Comparison of ENCODE assay signal across 9 mouse cellular contexts in genomic region chr8:120294982-120295870, GRCm38 (mm10).
DNase-seq lines count a peak whose midpoint lies in the region; ATAC-seq and TF ChIP-seq lines count a peak whose summit lies in the region.
"Had no signal": no experiment of that assay in that cellular context is flagged by ENCODE, and none has a peak within 500 bp of the region (broad histone marks: within the 10 kb centered on the region; RNA-seq: fewer than 3 reads in every experiment).

No protein-coding gene starts in this region.

- H3K9ac ChIP-seq in hindbrain, postnatal 0 days (replicated peaks; ENCODE audit: low read length): no peak overlapping the region
- H3K9ac ChIP-seq in midbrain, embryonic 11.5 days (ENCODE audit: low read length): peak overlapping the region; percentile 34

- no peak for TF ChIP-seq POLR2A in brain, embryonic 14.5 days (IDR thresholded peaks at IDR 0.05; ENCODE audit: borderline replicate concordance, extremely low read depth, insufficient read depth, insufficient read length, poor library complexity, severe bottlenecking)

- H3K27ac ChIP-seq in heart, embryonic 10.5 days: peak overlapping the region; percentile 87
- peak overlapping the region; percentile 58; the same call in 1 of the 2 replicates for H3K27ac ChIP-seq in hindbrain, postnatal 0 days
- H3K27ac ChIP-seq in midbrain, embryonic 11.5 days (ENCODE audit: low read depth, low read length): peak overlapping the region; percentile 90
- H3K27ac ChIP-seq: macrophage had no signal

- H3K4me3 ChIP-seq in heart, embryonic 10.5 days: peak overlapping the region; percentile 40
- H3K4me3 ChIP-seq in hindbrain, postnatal 0 days (ENCODE audit: low read length): no peak overlapping the region
- no peak overlapping the region for H3K4me3 ChIP-seq in midbrain, embryonic 11.5 days (ENCODE audit: low read depth, low read length)

- intact Hi-C loops in heart, postnatal 36 days (cut with DNase I): no loop called here

- H3K9me3 ChIP-seq in heart, embryonic 10.5 days: no peaks in the 10 kb centered on the region
- no peaks in the 10 kb centered on the region for H3K9me3 ChIP-seq in hindbrain, postnatal 0 days (ENCODE audit: low read length)
- H3K9me3 ChIP-seq in midbrain, embryonic 11.5 days (ENCODE audit: control insufficient read depth, low read length): no peaks in the 10 kb centered on the region

- no peak overlapping the region for H3K4me2 ChIP-seq in hindbrain, postnatal 0 days (ENCODE audit: low read depth, low read length)
- peak overlapping the region; percentile 19; the same call in 1 of the 2 replicates for H3K4me2 ChIP-seq in midbrain, embryonic 11.5 days

- H3K4me1 ChIP-seq in heart, embryonic 10.5 days: peaks cover 89% of the 10 kb centered on the region
- H3K4me1 ChIP-seq in hindbrain, postnatal 0 days (ENCODE audit: insufficient read depth, low read length): peaks cover 52% of the 10 kb centered on the region
- peaks cover 87% of the 10 kb centered on the region for H3K4me1 ChIP-seq in midbrain, embryonic 11.5 days (ENCODE audit: control insufficient read depth, insufficient read depth, low read length)

- ATAC-seq in hindbrain, postnatal 0 days: 0 out of 2 replicates have a peak, but pooled peaks have one; percentile 8
- ATAC-seq in midbrain, embryonic 11.5 days (ENCODE audit: low FRiP score): peak; percentile 74
- no peak for ATAC-seq in erythroid progenitor cell, adult 5-6 weeks (replicated peaks; ENCODE audit: low FRiP score, poor library complexity, severe bottlenecking)

- peak; percentile 91 for DNase-seq in heart, embryonic 10.5 days (ENCODE audit: low spot score)
- DNase-seq in heart, postnatal 36 days: no peak
- DNase-seq in brain, embryonic 14.5 days (ENCODE audit: low read depth): peak; percentile 85
- DNase-seq in hindbrain, postnatal 0 days (ENCODE audit: low spot score): no peak
- DNase-seq in midbrain, embryonic 11.5 days (ENCODE audit: low spot score, missing footprints): no peak
- no peak for DNase-seq in right cerebral cortex, postnatal 36 days (ENCODE audit: low spot score in 2 of 2)
- no peak for DNase-seq in cerebellum, adult 9-11 months

- WGBS in heart, embryonic 10.5 days: 20% methylated on average over 16 of the region's 17 CpGs
- 37% methylated on average over 17 of the region's 17 CpGs for WGBS in hindbrain, postnatal 0 days
- 11% methylated on average over 16 of the region's 17 CpGs for whole genome bisulfite sequencing in midbrain, embryonic 11.5 days

- no peaks in the 10 kb centered on the region for H3K36me3 ChIP-seq in heart, embryonic 10.5 days
- H3K36me3 ChIP-seq in hindbrain, postnatal 0 days (ENCODE audit: insufficient read depth, low read length): no peaks in the 10 kb centered on the region
- no peaks in the 10 kb centered on the region for H3K36me3 ChIP-seq in midbrain, embryonic 11.5 days (ENCODE audit: control insufficient read depth, insufficient read depth, low read length)

- TF ChIP-seq CTCF in brain, embryonic 14.5 days (IDR thresholded peaks at IDR 0.05; ENCODE audit: borderline replicate concordance, extremely low read depth, insufficient read depth, insufficient read length): no peak
- no peak for TF ChIP-seq CTCF in hindbrain, postnatal 0 days (IDR thresholded peaks at IDR 0.05; ENCODE audit: low read depth)

- no peaks in the 10 kb centered on the region; the same call in 1 of the 2 replicates for H3K27me3 ChIP-seq in heart, embryonic 10.5 days (ENCODE audit: insufficient read depth, poor library complexity, severe bottlenecking)
- no peaks in the 10 kb centered on the region for H3K27me3 ChIP-seq in hindbrain, postnatal 0 days (ENCODE audit: insufficient read depth, low read length)
- 0 out of 2 replicates have a peak, but pooled peaks cover 2% of the 10 kb centered on the region for H3K27me3 ChIP-seq in midbrain, embryonic 11.5 days (ENCODE audit: control insufficient read depth, insufficient read depth, low read length)

Comparison
In these comparisons a context has a peak if more than half of its experiments do, and no peak if none do; other contexts are left out.
1. DNase-seq: peak in heart, embryonic 10.5 days (single experiment) and brain, embryonic 14.5 days (single experiment); none in heart, postnatal 36 days (0 of 2), hindbrain, postnatal 0 days (single experiment), midbrain, embryonic 11.5 days (single experiment), right cerebral cortex, postnatal 36 days (0 of 2) and cerebellum, adult 9-11 months (single experiment).
2. Peak in every context shown above with its lines, with median percentiles within 50 percentile points of each other: H3K27ac ChIP-seq.